Mouse (Mus musculus): ENCODE data around the gene Taf11.

DNA sequence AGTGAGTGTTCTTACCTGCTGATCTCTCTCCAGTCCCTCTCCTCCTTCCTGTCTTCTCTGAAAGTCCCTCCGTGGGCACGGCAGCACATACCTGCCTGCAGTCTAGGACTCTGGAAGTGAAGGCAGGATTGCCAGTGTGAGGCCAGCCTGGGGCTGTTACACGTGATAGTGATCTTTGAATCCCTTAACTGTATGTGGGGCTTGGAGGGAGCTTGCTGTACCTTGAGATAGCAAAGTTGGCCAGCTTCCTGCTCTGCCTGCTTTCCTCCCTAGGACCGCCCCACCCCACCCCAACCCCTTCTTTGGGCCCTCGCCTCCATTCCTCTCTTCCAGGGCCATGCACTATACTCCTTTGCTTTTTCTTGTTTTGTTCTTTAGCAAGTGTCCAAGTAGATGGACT lies 35.1 kb downstream of the Taf11 start:
- TF ChIP-seq CTCF (IDR thresholded peaks at IDR 0.05; ENCODE audit: low read depth), result no peak
- peak; percentile 68 for TF ChIP-seq EP300 (IDR thresholded peaks at IDR 0.05; ENCODE audit: low read depth)
